Mouse (Mus musculus): Measurements from ENCODE around the gene Bgn.

The Bgn gene
- long read RNA-seq, experiment 1, transcript Bgn-201 (8 exons, 2,419 nt): major isoform, 70 of 94 reads
- long read RNA-seq, experiment 1, partial matches to known transcripts: 6 of 94 reads
- long read RNA-seq, experiment 1, other reads (novel, unspliced or antisense): 18 of 94 reads
- long read RNA-seq, experiment 2, transcript Bgn-201 (8 exons, 2,419 nt): major isoform, 32 of 64 reads
- long read RNA-seq, experiment 2, partial matches to known transcripts: 7 of 64 reads
- long read RNA-seq, experiment 2, other reads (novel, unspliced or antisense): 25 of 64 reads

DNA sequence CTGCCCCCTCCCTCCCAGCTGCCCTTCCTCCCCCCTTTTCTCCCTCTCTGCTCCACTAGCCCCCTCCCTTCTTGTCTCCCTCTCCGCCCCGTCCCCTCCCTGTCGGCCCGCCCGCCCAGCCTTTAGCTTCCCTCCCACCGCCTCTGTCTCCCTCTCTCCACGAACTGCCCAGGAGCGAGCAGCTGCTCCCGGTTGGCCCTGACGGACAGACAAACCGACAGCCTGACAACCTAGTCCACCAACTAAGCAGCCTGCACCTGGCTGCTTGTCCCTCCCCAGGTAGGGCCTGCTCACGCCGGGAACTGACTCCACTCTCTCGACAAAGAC lies at the start of gene Bgn:
TSS of gene Bgn (plus strand) at position 119 of the 327 bp plus-strand sequence.
- intact Hi-C loops (cut with DNase I): no loop called here

DNA sequence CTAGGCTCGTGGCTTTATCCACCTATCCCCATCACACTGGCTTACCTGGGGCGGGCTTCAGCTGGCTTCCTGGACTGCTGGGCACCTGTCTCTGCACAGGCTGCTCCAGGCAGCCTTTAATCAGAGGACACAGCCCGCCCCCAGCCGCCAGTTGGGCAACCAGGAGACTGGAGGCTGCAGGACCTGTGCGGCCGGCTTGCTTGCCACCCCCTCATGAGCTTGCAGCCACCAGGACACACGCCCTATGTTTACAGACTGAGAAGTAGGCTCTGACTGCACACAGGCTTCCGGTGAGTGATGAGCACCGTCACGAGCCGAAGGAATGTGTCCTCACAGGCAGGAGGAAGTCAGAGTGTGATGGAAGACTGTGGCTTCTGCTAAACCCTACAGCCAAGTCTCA lies 48.1 kb upstream of the Bgn start, which contains the start of gene Trex2:
TSS of gene Trex2 (minus strand) at position 93 of the 400 bp plus-strand sequence.
- intact Hi-C loops (cut with DNase I): no loop called here

DNA sequence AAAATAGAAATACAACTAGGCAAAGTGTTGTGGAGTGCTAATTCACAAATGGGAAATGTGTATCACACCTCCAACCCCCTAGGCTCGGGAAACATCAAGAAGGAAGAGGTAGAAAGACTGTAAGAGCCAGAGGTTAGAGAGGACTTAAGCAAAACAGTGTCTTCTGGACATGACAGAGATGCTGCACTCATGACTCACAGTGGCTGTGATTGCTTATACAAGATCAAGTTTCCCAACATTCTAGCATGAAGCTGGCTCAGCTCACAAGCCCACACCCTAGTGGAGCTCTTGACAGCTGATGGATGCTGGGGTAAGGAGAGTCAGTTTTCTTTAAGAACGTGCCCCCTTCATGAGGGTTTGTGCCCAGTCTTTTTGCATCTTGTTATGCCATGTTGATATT lies 42.0 kb upstream of the Bgn start:
- intact Hi-C loops (cut with DNase I): no loop called here

DNA sequence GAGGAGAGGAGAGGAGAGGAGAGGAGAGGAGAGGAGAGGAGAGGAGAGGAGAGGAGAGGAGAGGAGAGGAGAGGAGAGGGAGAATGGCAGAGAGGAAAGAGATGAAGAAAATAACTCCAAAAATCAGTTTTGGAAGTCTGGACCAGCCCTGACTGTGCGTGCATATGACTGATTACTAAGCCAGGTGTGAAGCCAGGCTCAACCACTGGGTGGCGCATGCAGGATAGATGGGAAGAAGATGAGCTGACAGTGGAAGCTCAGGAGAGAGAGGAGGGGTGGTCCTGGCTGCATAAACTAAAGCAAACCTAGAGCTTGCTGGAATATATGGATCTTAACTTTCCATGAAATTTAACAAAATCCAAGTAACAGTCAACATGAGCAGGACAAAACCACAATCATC lies 31.5 kb upstream of the Bgn start:
- intact Hi-C loops (cut with DNase I): loop anchor here (2.0 kb wide), 1 partner anchor 41 kb away; no protein-coding TSS in a partner anchor

DNA sequence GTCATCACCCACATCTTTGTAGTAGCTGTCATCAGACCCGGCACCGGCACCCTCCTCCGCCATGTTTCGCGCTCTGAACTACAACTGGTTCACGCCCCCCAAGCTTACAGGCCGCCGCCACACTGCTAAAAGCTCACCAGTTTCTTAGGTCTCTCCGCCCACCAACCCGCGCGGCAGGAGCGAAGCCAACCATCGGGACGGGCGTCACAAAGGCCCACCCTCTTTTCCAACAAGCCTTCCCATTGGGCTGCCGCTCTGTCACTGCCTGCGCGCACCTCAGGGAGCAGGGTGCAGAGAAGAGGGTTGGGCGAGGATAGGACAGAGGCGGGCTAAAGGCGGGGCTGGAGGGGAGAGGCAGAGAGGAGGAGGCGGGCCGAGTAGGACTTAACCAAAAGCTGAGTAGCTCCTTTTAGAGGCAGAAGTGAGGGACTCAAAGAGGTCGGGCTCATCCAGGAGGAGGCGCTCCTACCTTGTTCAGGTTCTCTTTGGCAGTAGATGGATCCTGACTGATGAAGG lies 24.5 kb upstream of the Bgn start, which contains the start of gene Haus7:
TSS of gene Haus7 (minus strand) at position 168 of the 516 bp plus-strand sequence.
- intact Hi-C loops (cut with DNase I): no loop called here

DNA sequence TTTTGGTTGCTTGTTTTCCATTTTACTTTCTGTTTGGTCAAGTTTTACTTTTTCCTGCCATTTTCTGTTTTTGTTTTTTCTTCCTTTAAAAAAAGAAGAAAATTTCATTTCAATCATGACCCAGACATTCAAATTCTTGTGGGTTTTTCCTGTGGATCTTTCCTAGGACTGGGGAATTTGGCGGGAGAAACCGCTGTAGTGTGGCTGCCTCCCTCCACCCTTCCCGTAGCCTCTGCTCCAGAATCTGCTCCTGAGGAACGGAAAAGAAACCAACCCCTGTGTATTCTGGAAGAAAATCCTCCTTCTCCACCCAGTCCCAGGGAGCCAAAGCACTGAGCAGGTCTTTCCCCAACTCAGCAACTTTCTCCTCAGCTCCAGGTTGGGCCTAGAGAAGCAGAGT lies 22.6 kb upstream of the Bgn start:
- intact Hi-C loops (cut with DNase I): no loop called here

DNA sequence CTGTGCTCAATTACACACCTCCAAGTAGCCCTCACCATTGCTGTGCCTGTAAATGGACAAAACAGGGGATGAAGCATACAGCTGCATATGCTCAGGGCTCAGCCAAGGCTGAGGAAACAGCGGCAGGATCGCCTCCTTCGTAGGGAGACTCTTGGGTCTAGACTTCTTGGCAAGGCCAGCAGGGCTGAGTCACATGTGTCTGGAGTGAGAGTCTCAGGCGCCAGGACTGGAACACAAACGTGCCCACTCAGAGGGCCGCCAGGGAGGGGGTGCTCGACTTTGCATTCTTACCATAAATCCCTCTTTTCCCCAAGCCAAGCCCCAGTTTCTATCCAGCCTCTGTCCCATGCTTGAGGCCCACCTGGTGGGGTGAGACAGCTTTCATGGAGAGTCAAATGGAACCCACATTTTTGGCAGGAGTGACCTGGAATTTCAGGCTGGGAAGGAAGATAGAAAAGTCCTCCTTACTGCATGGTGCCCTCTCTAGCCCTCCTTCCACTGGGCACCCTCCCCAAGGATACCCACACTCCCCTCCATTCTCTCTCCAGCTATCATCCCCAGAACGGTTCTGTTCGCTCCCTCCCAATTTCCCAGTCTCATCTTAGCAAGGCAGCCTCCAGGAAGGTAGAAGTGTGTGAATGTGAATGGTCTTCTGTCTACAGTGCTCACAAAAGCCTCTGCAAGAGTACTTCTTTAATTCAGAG lies 17.8 kb upstream of the Bgn start:
- intact Hi-C loops (cut with DNase I): no loop called here

DNA sequence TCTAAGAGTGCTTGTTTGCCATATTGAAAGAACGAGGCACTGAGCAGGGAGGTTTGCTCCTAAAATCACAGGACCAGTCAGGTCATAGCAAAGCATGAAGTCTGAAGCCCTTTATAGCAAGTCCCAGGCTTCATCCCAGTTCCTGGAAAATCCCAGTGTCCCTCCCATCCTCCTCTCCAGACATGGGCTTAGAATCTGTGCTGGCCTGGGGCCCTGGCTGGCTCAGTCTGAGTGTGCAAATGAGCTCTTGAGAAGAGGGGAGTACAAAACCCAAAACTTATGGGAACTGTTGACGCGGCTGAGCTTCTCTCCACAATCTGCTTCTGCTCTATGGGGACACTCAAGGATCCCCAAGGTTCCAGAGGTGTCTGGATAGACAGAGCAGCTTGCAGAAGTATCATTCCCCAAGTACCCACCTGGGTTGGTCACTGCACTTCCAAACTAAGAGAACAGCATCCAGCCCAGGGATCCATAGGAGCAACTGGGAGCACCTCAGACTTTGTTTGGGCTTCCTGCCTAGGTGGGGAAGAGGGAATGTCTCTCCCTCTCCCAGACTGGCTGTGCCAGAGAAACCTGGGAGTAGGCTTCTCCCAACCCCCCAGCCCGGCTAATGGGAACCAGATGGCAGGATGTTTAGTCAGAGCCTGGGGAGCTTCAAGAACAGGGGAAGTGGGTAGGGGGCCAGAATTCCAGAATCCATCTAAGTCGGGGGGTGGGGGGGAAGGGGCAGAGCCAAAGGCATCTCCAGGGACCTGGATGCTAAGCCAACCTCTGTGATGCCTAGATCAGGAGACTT lies 15.8 kb upstream of the Bgn start:
- intact Hi-C loops (cut with DNase I): no loop called here

DNA sequence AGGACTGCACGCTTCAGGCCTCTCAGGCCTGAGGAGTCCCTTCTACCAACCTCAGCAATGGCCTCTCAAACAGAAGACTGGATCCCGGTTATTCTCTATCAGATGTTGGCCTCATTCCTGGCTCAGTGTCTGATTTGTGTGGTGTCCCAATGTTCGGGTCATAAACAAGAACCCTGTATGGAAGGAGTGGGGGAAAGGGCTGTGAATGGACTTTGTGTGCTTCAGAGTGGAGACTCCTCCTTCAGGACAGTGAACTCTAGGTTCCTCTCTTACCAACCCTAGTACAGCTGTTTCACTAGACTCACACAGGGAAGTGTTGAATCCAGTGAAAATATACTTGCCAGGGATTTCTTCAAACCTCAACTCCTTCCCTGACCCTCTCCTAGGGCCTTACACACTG lies 15.1 kb upstream of the Bgn start:
- intact Hi-C loops (cut with DNase I): no loop called here

DNA sequence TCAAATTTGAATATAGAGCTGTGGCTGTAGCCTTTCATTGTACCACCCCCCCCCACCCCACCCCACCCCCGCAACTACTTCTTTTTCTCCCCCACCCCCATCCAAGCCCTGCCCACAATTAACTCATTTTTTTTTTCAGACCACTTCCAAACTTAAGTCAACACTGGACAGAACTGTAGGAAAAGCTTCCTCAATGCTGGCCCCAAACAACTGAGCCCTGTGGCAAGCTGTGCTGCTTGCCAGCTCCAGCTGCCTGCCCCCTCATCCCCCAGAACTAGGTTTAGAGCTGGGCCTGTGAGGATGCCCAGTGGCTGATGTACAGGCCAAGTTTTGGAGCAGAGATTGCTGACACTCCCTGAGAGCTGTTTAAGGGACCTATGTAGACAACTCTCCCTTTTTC lies 14.7 kb upstream of the Bgn start:
- intact Hi-C loops (cut with DNase I): no loop called here

DNA sequence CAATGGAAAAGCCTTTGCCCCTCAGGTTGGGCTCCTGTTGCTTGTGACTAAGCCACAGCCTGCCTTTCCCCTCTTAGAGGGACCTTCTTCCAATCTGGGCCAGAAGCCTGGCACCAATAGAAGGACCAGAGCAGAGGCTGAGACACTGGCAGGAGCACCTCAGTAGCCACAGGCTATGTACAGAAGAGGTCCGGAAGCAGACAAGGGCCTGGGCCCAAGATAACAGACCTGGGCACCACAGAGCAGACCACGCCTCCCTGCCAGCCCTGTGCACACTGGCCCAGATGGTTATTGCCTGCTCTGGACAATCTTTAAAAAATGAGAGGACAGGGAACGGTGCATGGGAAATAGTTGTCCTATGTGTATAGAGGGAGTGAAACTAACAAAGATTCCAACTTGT lies 11.6 kb upstream of the Bgn start:
- intact Hi-C loops (cut with DNase I): no loop called here

DNA sequence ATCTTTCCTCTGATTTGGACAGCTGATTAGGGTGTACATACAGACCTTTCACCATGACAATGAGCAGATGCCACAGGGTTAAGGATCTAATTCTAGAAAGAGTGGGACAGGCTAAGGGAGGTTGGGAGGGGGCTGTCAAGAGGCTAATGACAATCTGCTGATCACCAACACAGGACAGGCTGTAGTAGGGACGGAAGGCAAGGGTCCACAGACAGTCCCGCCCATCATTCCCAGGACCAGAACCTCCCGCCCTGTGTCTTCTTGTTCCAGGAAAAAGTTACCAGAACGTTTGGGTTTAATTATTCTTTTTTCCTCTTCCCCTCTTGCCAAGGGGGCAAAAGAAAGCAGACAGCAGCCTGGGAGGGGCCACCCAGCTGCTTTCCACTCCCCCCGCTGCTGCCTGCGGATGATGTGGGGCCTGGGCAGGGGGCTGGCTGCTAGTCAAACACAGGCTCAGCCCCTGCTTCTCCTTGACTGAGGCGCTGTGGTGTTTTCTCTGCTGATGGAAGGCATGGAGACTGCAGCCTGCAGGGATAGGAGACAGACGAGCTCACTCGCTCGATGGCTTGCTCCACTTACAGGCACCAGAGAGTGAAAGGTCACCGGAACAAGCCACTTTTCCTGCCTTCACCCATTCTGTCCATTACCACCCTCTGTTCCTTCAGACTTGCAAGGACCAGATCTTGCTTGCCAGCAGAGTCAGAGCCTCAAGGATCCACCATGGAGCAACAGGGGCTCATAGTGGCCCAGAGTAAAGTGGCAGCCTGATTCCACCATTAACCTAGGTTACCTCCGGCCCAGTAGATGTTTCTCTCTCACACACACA lies 8.8 kb upstream of the Bgn start:
- intact Hi-C loops (cut with DNase I): no loop called here

DNA sequence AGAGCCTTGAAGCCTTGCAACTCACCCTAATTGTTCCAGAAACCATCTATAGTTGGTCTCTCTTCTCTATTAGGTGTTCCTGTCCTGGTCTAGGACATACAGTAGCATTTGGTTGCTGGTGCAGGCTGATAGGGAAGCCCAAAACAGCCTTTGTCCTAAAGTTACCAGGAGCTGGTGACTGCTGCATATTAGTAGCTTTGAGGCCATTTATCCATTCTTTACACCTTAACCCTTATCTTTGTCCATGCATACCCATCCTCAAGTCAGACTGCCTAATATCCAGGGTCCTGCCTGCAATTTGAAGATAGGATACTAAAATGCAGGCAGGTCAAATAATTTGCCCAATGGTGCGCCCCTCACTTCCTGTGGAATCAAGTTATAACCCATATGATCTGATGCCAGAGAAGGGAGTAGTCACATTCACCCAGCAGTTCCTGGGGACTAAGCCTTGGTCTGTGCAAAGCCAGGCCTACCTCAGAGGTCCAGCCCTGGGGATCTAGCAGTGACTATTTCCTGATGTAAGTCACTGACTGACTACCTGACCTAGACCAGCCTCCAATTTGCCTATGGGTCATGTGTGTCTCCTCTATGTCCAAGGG lies 7.6 kb upstream of the Bgn start:
- intact Hi-C loops (cut with DNase I): no loop called here

DNA sequence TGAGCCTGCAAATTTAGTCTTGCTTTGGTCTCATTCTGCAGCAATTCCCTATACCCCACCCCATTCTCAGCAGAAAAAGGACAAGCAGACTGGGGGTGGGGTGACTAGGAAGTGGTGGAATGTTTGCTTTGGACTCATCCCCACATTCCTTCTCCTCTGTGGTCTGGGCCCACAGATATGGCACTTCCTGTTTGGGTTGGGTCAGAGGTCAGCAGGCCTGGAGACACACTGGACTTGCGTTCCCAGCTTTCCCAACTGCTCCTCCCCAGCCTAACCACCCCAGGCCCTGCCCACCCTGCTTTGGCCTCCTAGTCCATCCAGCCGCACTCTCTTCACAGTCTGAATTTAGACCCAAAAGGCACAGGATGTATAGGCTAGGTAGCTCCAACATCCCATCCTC lies 6.8 kb upstream of the Bgn start:
- intact Hi-C loops (cut with DNase I): no loop called here

DNA sequence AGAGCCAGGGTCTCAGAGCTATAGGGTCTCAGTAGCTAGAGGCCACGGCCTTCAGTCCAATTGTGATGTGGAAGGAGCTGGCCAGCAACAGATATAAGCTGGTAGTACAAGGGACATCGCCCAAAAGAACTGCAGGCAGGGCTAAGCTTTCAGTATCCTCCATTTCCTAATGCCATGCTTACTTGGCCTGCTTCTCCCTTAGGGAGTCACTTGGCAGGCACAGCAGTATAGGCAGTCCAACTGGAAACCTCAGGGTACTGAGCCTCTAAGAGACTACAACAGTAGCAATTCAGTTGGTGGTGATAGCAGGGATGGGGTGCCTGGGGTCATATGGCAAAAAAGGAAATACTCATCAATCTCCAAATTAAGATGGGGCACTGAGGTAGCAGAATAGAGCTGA lies 5.9 kb upstream of the Bgn start:
- intact Hi-C loops (cut with DNase I): no loop called here

DNA sequence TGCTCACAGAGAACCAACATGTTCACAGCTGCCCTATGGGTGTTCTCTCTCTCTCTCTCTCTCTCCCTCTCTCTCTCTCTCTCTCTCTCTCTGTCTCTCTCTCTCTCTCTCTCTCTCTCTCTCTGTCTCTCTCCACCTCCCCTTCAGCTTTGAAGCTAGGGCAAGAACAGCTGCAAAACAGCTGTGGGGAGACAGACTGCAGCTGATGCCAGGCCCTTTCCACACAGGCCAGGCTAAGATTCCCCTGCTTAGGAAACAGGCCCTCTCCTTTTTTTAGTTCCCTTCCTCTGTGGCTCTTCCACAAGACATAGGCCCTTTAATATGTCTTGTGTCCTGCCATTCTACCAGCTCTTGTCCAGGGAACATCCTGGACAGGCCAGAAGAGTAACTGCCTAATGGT lies 3.7 kb upstream of the Bgn start:
- intact Hi-C loops (cut with DNase I): no loop called here

DNA sequence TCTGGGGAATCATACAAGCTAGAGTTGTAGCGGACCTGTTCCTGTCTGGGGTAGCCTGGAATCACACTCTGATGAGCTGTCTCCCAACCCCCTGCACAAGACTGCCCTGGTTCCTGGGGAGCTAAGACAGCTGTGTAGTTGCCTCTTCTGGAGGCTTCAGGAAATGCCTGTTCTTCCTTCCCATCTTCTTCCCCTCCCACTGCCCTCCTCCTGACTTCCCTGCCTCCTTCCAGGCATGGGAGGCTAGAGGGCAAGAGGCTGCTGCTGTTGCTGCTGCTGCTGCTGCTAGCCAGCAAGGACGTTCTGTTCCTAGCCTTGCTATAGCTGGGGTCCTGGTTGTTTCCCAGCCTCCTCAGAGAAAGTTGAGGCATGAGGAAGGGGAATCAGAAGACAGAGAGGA lies 3.1 kb upstream of the Bgn start:
- intact Hi-C loops (cut with DNase I): no loop called here

DNA sequence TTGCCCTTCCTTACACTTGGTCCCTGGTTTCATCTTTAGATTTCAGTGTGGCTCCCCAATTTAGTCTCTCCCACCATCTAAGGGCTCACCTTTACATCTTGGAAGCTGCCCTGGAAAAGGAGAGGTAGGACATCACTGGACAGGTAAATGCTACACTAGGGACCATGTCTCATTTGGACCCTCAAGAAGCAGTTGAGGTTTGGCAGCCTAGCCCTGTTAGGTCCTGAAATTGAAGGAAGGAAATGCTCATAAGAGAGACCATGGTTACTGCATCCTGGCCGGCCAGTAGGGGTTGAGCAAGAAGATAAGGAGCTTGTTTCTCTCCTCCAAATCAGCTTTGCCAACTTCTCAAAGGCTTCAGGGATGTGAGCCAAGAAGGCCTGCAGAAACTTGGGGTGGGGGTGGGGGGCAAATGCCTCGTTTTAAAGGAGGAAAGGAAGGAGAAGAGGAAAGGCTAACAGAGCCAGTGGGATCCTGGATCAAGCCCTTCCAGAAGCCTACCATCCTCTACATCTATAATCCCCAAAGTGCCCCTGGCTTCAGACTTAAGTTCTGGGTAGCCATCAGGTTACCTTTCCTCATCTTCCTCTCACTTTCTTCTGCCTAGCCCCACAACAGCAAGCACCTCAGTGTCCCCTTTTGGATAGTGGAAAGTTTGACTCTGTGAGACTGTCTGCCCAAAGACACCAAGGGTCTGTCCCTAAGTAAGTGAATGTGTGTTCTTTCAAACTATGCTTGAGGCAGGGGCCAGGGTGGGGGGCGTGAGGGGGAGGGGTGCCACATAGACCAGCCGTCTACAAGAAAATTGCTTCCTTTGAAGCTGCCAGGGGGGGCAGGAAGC lies 539 bp upstream of the Bgn start:
- intact Hi-C loops (cut with DNase I): no loop called here

DNA sequence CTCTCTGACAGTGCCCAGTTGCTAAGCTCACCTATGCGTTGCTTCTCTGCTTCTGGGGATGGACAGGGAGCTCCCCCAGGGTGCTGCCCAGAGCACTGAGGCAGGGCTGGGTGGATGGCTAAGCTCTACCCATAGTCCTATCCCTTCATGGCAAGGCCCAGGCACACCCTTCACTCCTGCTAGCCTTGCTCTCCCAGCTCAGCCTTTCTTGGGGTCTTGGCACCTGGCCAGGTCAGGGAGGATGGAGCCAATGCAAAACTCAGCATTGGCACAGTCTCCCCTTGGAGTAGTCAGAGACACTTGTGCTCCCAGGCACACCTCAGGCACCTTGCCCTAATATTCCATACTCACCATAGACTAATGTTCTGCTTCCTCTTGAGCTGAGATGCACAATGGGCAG lies 674 bp downstream of the Bgn start:
- intact Hi-C loops (cut with DNase I): no loop called here

DNA sequence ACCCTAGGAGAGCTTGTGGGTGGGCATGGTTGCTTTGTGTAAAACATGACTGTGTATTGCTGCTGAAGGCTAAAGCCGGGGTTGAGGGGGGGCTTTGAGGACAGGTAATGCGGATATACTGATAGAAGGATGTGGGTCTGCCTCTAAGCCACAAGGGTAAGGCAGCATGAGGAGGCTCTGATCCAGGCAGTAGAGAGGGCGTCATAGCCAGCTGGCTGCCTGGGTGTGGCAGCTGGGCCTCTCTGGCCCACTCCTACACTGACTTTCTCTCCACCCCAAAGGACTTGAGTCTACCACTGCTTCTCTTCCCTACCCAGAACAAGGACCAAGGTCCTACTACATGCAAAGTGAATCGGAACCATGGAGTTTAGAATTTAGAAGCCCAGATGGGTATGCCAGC lies 1.5 kb downstream of the Bgn start:
- intact Hi-C loops (cut with DNase I): no loop called here

All from adrenal gland (tissue).